13 mouse cellular contexts compared by ENCODE assay signal in the genomic region with DNA sequence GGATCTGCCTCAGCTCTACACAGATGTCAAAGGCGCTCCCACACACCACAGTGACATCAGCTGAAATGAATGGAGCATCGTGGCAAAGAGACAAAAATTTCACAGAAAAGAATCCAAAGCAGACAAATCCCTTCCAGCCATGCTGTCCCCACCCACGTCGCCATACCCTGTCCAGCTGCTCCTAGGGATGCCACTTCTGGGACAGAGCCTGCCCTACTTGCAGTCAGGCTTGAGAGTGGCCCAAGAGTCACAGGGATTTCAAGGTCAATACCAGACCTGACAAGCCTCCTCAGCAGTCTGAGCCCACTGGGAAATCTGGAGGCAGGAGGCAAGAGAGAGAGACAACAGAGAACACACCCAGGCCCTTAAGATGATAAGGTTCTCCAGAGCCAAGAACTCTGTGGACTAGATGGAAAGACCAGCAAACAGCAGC. TPM values are rescaled to one million over a fixed set of nuclear protein-coding genes. Genes with fewer than 3 reads are reported as not detected.
DNase-seq lines count a peak whose midpoint lies in the region; ATAC-seq lines count a peak whose summit lies in the region.
"Had no signal": no experiment of that assay in that cellular context is flagged by ENCODE, and none has a peak within 500 bp of the region (broad histone marks: within the 10 kb centered on the region; RNA-seq: fewer than 3 reads in every experiment).

No protein-coding gene starts in this region.

- WGBS in embryonic facial prominence, embryonic 14.5 days = 55% methylated on average over 4 of the region's 4 CpGs
- WGBS in embryonic facial prominence, embryonic 10.5 days = 83% methylated on average over 4 of the region's 4 CpGs

- ATAC-seq in embryonic facial prominence, embryonic 14.5 days (ENCODE audit: low read depth) = no peak

- no peaks in the 10 kb centered on the region for H3K4me1 ChIP-seq in embryonic facial prominence, embryonic 14.5 days (ENCODE audit: control insufficient read depth, insufficient read depth, low read length)
- H3K4me1 ChIP-seq in embryonic facial prominence, embryonic 10.5 days = peaks cover 19% of the 10 kb centered on the region

- no peak overlapping the region for H3K27ac ChIP-seq in embryonic facial prominence, embryonic 14.5 days (replicated peaks; ENCODE audit: low read depth, low read length)
- no peak overlapping the region for H3K27ac ChIP-seq in embryonic facial prominence, embryonic 10.5 days (replicated peaks)
- H3K27ac ChIP-seq: forebrain, embryonic 10.5 days; macrophage had no signal

- no peak overlapping the region for H3K9ac ChIP-seq in embryonic facial prominence, embryonic 14.5 days (ENCODE audit: low read depth, low read length)

- DNase-seq in embryonic facial prominence, embryonic 14.5 days (ENCODE audit: low spot score) = peak; percentile 41
- no peak for DNase-seq in embryonic facial prominence, embryonic 10.5 days (ENCODE audit: low spot score)
- DNase-seq in right cerebral cortex, adult 18-20 months = peak; percentile 56
- DNase-seq in right cerebral cortex, postnatal 25 days = no peak
- DNase-seq in layer of hippocampus, adult 8-10 months (ENCODE audit: low spot score in 2 of 2) = peak; percentile 40 to 47
- peak; percentile 27 for DNase-seq in urinary bladder, postnatal 25 days (ENCODE audit: low spot score)
- DNase-seq in neural tube, embryonic 10.5 days (ENCODE audit: extremely low spot score, low spot score) = no peak
- no peak for DNase-seq in thymus, adult 18-20 months
- DNase-seq: cerebellum, postnatal 36 days; thymus, postnatal 4 days had no signal

- H3K27me3 ChIP-seq in embryonic facial prominence, embryonic 14.5 days (replicated peaks; ENCODE audit: control insufficient read depth, insufficient read depth, low read length) = no peaks in the 10 kb centered on the region
- H3K27me3 ChIP-seq in embryonic facial prominence, embryonic 10.5 days (replicated peaks; ENCODE audit: low read depth, poor library complexity, severe bottlenecking) = peaks cover 4% of the 10 kb centered on the region; the same call in 1 of the 2 replicates

- H3K9me3 ChIP-seq in embryonic facial prominence, embryonic 14.5 days (ENCODE audit: control insufficient read depth, low read length) = no peaks in the 10 kb centered on the region
- H3K9me3 ChIP-seq in embryonic facial prominence, embryonic 10.5 days = no peaks in the 10 kb centered on the region
- H3K9me3 ChIP-seq: forebrain, embryonic 10.5 days had no signal

- no peak overlapping the region for H3K4me2 ChIP-seq in embryonic facial prominence, embryonic 14.5 days (ENCODE audit: low read depth, low read length)

- no peaks in the 10 kb centered on the region for H3K36me3 ChIP-seq in embryonic facial prominence, embryonic 14.5 days (ENCODE audit: control insufficient read depth, insufficient read depth, low read length)
- H3K36me3 ChIP-seq in embryonic facial prominence, embryonic 10.5 days (replicated peaks) = no peaks in the 10 kb centered on the region
- H3K36me3 ChIP-seq: forebrain, embryonic 10.5 days had no signal

- no peak overlapping the region for H3K4me3 ChIP-seq in embryonic facial prominence, embryonic 14.5 days (ENCODE audit: low read depth, low read length)
- no peak overlapping the region for H3K4me3 ChIP-seq in embryonic facial prominence, embryonic 10.5 days
- H3K4me3 ChIP-seq: forebrain, embryonic 10.5 days; myocyte had no signal

RNA-seq across cellular contexts. Expression of a gene that starts 24.4 kb away (rescaled TPM):
- 9.0 and 10.1 TPM in 2 replicates for polyA plus RNA-seq in embryonic facial prominence, embryonic 14.5 days (2014; fragmentation: Nextera tagmentation; extraction: Ambion mirVana)
- polyA plus RNA-seq in embryonic facial prominence, embryonic 10.5 days (2016; fragmentation: Nextera tagmentation; extraction: Ambion mirVana) = 5.0 TPM in 2 replicates
- total RNA-seq in layer of hippocampus, adult 8-10 months (2022) = 10 to 100 TPM; 56.8 to 64.0 (median 59.8) TPM

Comparison
In these comparisons a context has a peak if more than half of its experiments do, and no peak if none do; other contexts are left out.
1. DNase-seq: peak in embryonic facial prominence, embryonic 14.5 days (single experiment), right cerebral cortex, adult 18-20 months (single experiment), layer of hippocampus, adult 8-10 months (2 of 2) and urinary bladder, postnatal 25 days (single experiment); none in embryonic facial prominence, embryonic 10.5 days (single experiment), right cerebral cortex, postnatal 25 days (single experiment), neural tube, embryonic 10.5 days (single experiment) and thymus, adult 18-20 months (0 of 2).